Mouse (Mus musculus) forebrain, postnatal 0 days (tissue): ENCODE measurements around the gene Fam84b. TPM values are rescaled to one million over a fixed set of nuclear protein-coding genes. Genes with fewer than 3 reads are reported as not detected.
"Not testable (repeated sequence)": the region's sequence is repeated elsewhere in the genome, so short reads cannot be mapped to it uniquely, and the experiment has no call there.

Experiments used
- ATAC-seq: fragments of 200-750 bp; cut with Nextera tagmentation; 2 replicates; pipeline ENCODE4 v1.8.0; 2017; ENCODE audit warnings: mild to moderate bottlenecking, moderate library complexity
- DNase-seq: peaks from one replicate; pipeline ENCODE4 v3.0.0-alpha.2; 2015
- H3K27ac ChIP-seq: fragments of 300-500 bp; sonication (generic); 2 replicates; pipeline ENCODE4 v1.5.1; 2014; ENCODE audit warnings: low read depth, mild to moderate bottlenecking, antibody characterized with exemption, low read length, moderate library complexity, mixed read lengths
- H3K27me3 ChIP-seq: fragments of 300-500 bp; sonication (generic); 2 replicates; pipeline ENCODE4 v1.6.1; 2014; ENCODE audit warnings: mild to moderate bottlenecking, low read length, mixed read lengths; ENCODE audit not compliant: insufficient read depth
- H3K36me3 ChIP-seq: fragments of 300-500 bp; sonication (generic); 2 replicates; pipeline ENCODE4 v1.6.1; 2014; ENCODE audit warnings: mild to moderate bottlenecking, moderate library complexity; ENCODE audit not compliant: insufficient read depth
- H3K4me1 ChIP-seq: fragments of 300-500 bp; sonication (generic); 2 replicates; pipeline ENCODE4 v1.6.1; 2014; ENCODE audit warnings: antibody characterized with exemption; ENCODE audit not compliant: insufficient read depth
- H3K4me2 ChIP-seq: fragments of 300-500 bp; sonication (generic); 2 replicates; pipeline ENCODE4 v1.6.1; 2014; ENCODE audit warnings: low read depth, mild to moderate bottlenecking, moderate library complexity
- H3K4me3 ChIP-seq: fragments of 300-500 bp; sonication (generic); 2 replicates; pipeline ENCODE4 v1.5.1; 2014; ENCODE audit warnings: low read depth, low read length, mixed read lengths
- H3K9ac ChIP-seq: fragments of 300-500 bp; sonication (generic); 2 replicates; pipeline ENCODE4 v1.6.1; 2014; ENCODE audit warnings: mild to moderate bottlenecking
- H3K9me3 ChIP-seq: fragments of 300-500 bp; sonication (generic); 2 replicates; pipeline ENCODE4 v1.6.1; 2016; ENCODE audit warnings: low read length
- CTCF ChIP-seq: sonication (generic); IDR thresholded peaks from 2 replicates; pipeline ENCODE4 v1.5.1; 2016; ENCODE audit warnings: antibody characterized with exemption, control low read depth, low read depth
- WGBS: fragments of 180-500 bp; shearing (Covaris S2); extraction: QIAGEN DNeasy Blood & Tissue Kit; methylation state at CpG from one replicate; pipeline ENCODE4 v1.1.7; 2014; 5-methylcytosine and 5-hydroxymethylcytosine counted together
- polyA plus RNA-seq: library from polyadenylated mRNA; unstranded; fragments of >200 nt; fragmentation: Nextera tagmentation; extraction: Ambion mirVana; gene quantifications from 2 replicates; pipeline ENCODE4 v1.2.1, GENCODE M21; 2015
- total RNA-seq: library from RNA; depleted of rRNA; stranded (reverse); fragments of >200 nt; gene quantifications from 2 replicates; pipeline ENCODE4 v1.2.3, GENCODE M21; 2014

The Fam84b gene
- total and polyA plus RNA-seq, 2 experiments from 2014 or later = 6.4 to 15.8 TPM

DNA sequence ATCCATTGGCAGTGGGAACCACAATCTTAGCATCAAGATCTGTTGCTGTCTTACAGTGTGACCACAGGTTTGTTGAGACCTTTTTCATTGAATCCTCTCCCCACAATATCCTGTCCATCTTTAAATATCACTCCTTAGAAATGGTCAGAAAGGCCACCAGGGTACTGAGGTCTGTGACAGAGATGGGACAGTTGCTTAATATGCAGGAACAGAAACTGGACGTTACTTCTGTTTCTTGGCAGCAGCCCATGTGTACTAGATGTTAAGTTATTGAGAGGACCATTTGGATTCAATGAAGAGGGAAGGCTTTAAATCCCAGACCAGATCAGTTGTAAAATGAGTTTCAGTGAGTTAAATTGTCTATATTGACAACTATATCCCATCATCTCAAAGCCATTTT lies 1.5 kb upstream of the Fam84b start:
- Histone ChIP-seq H3K27me3 (no peaks in the 10 kb centered on the region), H3K4me3 (no peak overlapping the region), H3K4me2 (no peak overlapping the region), H3K9ac (no peak overlapping the region), H3K27ac (no peak overlapping the region), H3K9me3 (no peaks in the 10 kb centered on the region), H3K4me1 (no peaks in the 10 kb centered on the region), H3K36me3 (no peaks in the 10 kb centered on the region)
- DNase-seq = no peak
- 61% methylated on average over 1 of the region's 1 CpGs for WGBS
- TF ChIP-seq CTCF = no peak
- no peak for ATAC-seq

DNA sequence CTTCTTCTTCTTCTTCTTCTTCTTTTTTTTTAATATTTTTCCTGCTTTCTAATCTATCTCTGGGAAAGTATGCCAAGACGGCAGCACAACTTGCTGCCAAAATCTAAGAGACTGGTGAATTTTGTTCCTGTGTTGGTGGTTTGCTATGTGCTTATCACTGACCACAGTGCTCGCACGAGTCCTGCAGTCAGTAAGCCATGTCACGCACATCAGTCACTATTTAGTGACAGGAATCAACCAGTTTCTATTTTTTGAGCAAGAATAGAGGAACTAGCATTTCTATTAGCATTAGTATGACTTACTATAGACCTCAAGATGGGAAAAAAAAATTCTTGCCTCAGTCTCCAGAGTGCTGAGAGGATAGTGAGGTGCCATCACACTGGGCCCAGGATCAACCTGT lies 573 bp upstream of the Fam84b start:
- Histone ChIP-seq H3K4me3 (no peak overlapping the region), H3K27ac (no peak overlapping the region), H3K9ac (no peak overlapping the region), H3K9me3 (no peaks in the 10 kb centered on the region), H3K27me3 (no peaks in the 10 kb centered on the region), H3K4me2 (no peak overlapping the region), H3K36me3 (no peaks in the 10 kb centered on the region), H3K4me1 (no peaks in the 10 kb centered on the region)
- no peak for TF ChIP-seq CTCF
- DNase-seq (no peak), ATAC-seq (no peak)
- 86% methylated on average over 4 of the region's 4 CpGs for WGBS

DNA sequence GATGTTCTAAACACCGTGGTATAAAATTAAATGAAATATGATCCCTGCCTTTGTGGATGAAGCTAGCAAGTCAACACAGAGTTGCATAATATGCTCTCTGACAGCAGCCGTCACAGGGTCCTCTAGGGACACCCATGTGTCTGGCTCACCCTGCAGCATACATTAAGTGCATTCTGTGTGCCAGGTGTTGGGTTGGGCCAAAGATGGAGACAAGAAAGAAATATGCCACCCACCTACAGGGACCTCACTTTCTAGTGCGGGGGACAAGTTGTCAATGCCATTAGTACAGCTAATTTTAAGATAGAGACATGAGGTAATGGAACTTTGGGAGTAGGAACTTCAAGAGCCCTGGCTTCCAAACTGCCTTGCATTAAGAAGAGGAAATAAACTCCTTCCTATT lies 4.9 kb downstream of the Fam84b start:
- H3K4me1 ChIP-seq = no peaks in the 10 kb centered on the region
- H3K4me3 ChIP-seq = no peak overlapping the region
- no peak overlapping the region for H3K9ac ChIP-seq
- H3K27me3 ChIP-seq = no peaks in the 10 kb centered on the region
- WGBS = 79% methylated on average over 3 of the region's 3 CpGs
- H3K4me2 ChIP-seq = no peak overlapping the region
- no peaks in the 10 kb centered on the region for H3K9me3 ChIP-seq
- H3K27ac ChIP-seq = no peak overlapping the region
- ATAC-seq = no peak
- no peak for DNase-seq
- TF ChIP-seq CTCF = no peak
- H3K36me3 ChIP-seq = no peaks in the 10 kb centered on the region

DNA sequence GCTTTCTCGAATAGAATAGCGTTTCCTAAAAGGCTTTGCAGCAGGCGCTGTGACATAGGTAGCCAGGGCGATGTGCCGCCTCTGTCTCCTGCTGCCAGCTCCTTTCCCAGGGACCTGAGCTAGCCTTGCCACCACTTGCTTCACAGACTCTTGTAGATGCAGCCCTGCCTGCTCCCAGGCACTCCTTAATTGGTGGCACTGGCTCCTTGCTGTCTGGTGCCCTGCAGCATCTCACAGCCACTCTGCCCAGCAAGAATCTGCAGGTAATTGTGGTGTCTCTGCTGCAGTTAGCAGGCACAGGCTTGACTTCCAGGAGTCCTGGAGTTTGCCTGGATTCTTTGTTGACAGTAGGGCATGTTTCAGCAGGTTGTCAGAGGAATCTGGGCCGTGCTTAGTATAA lies 7.3 kb downstream of the Fam84b start:
- Histone ChIP-seq H3K36me3 (no peaks in the 10 kb centered on the region), H3K9me3 (no peaks in the 10 kb centered on the region), H3K27ac (no peak overlapping the region), H3K4me1 (no peaks in the 10 kb centered on the region), H3K4me3 (no peak overlapping the region), H3K9ac (no peak overlapping the region), H3K27me3 (no peaks in the 10 kb centered on the region), H3K4me2 (no peak overlapping the region)
- TF ChIP-seq CTCF = no peak
- ATAC-seq (0 out of 2 replicates have a peak, but pooled peaks have one; percentile 14), DNase-seq (no peak)
- WGBS = 23% methylated on average over 6 of the region's 6 CpGs

DNA sequence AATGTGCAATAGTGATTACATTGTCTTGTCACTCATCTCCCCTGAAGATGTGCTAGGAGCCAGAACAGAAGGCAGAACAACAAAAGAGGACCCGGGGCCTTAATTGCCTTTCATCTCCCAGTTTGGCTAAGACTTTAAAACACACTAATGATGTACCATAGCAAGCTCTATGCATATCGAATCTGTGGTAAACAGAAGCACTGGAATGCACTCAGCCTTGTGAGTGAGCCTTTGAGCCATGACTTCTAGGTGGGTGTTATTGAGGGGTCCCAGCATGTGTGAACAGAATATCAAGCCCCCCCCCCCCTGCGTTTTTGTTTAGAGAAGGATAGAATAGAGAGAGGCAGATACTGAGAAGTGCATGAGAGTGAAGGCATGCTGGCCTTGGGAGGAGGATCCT lies 7.7 kb downstream of the Fam84b start:
- ATAC-seq (peak; percentile 36), DNase-seq (no peak)
- no peak for TF ChIP-seq CTCF
- Histone ChIP-seq H3K4me1 (no peaks in the 10 kb centered on the region), H3K9me3 (no peaks in the 10 kb centered on the region), H3K4me3 (no peak overlapping the region), H3K36me3 (no peaks in the 10 kb centered on the region), H3K9ac (no peak overlapping the region), H3K4me2 (no peak overlapping the region), H3K27ac (no peak overlapping the region), H3K27me3 (no peaks in the 10 kb centered on the region)
- 4% methylated on average over 3 of the region's 3 CpGs for WGBS

DNA sequence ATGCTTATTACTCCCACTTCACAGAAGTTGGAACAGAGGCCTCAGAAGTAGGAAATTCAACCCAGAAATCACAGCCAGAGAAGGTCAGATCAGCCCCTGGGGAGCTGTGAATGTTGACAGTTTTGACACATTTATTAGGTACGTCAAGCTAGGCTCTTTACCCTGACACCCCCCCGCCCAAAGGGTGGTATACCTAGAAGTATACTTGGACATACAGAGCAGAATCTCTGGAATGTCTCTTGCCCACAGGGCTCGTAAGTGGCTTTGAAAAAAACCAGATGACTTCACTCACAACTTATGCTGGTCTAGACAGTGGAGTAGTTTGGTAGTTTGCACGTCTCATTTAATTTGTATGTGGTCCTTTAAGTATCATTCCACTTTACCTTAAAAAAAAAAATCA lies 11.8 kb downstream of the Fam84b start:
- DNase-seq (no peak), ATAC-seq (no peak)
- Histone ChIP-seq H3K4me2 (no peak overlapping the region), H3K4me3 (no peak overlapping the region), H3K36me3 (no peaks in the 10 kb centered on the region), H3K27ac (no peak overlapping the region), H3K27me3 (no peaks in the 10 kb centered on the region), H3K4me1 (no peaks in the 10 kb centered on the region), H3K9me3 (no peaks in the 10 kb centered on the region), H3K9ac (no peak overlapping the region)
- TF ChIP-seq CTCF = no peak
- 75% methylated on average over 4 of the region's 4 CpGs for WGBS

DNA sequence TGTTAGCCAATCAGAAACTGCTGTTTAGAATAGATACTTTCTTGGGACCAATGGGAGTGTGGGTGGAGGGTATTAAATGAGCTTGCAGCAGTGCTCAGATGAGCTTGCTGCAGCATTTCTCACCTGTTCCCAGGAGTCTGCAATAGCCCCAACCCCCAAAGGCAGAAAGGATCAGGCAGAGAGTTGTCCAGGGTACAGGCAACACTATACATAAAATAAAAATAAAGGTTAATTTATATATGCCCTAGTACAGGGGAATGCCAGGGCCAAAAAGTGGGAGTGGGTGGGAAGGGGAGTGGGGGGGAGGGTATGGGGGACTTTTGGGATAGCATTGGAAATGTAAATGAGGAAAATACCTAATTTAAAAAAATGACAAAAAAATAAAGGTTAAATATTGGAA lies 12.3 kb downstream of the Fam84b start:
- not testable (repeated sequence) for H3K36me3 ChIP-seq, DNase-seq, ATAC-seq, H3K27me3 ChIP-seq, H3K9me3 ChIP-seq, H3K9ac ChIP-seq, H3K4me3 ChIP-seq, H3K27ac ChIP-seq, H3K4me2 ChIP-seq, H3K4me1 ChIP-seq

DNA sequence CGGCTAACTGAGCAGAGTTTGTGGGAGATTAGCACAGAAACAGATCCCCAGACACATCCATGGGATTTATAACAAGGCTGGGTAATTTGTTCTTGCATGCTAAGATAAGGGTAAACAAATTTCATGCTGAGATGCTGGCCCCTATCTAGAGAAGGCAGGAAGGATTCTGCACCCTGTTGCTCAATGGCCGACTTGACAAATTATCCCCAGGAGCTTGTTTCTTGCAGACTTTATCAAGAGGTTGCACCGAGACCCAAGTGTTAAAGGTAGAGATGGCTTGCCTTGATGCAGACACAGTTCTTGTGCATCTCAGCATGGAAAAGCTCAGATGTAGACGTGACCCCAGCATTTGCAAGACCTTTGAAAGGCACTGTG lies 13.3 kb downstream of the Fam84b start:
- no peak overlapping the region for H3K27ac ChIP-seq
- no peak overlapping the region for H3K4me3 ChIP-seq
- 29% methylated on average over 4 of the region's 4 CpGs for WGBS
- no peak overlapping the region for H3K4me2 ChIP-seq
- no peaks in the 10 kb centered on the region for H3K9me3 ChIP-seq
- no peak overlapping the region for H3K9ac ChIP-seq
- ATAC-seq (no peak), DNase-seq (no peak)
- TF ChIP-seq CTCF = no peak
- H3K36me3 ChIP-seq = no peaks in the 10 kb centered on the region
- no peaks in the 10 kb centered on the region for H3K4me1 ChIP-seq
- no peaks in the 10 kb centered on the region for H3K27me3 ChIP-seq
